Mouse (Mus musculus) heart, adult 2 months (tissue): ENCODE data around the gene Rasl10b.

ENCODE experiments used
- CTCF ChIP-seq: fragments of 200-600 bp; IDR thresholded peaks from 2 replicates; pipeline ENCODE4 v1.8.1; 2022; ENCODE audit warnings: antibody characterized with exemption, mild to moderate bottlenecking, moderate library complexity
- EP300 ChIP-seq: fragments of 200-500 bp; IDR thresholded peaks from 2 replicates; pipeline ENCODE4 v1.6.1; 2011; ENCODE audit warnings: low read depth, low read length, control low read depth; ENCODE audit not compliant: insufficient read depth
- POLR2A ChIP-seq: fragments of 200-500 bp; IDR thresholded peaks from 2 replicates; pipeline ENCODE4 v1.6.1; 2011; ENCODE audit warnings: mild to moderate bottlenecking, low read depth, low read length, control low read depth; ENCODE audit not compliant: insufficient read depth

DNA sequence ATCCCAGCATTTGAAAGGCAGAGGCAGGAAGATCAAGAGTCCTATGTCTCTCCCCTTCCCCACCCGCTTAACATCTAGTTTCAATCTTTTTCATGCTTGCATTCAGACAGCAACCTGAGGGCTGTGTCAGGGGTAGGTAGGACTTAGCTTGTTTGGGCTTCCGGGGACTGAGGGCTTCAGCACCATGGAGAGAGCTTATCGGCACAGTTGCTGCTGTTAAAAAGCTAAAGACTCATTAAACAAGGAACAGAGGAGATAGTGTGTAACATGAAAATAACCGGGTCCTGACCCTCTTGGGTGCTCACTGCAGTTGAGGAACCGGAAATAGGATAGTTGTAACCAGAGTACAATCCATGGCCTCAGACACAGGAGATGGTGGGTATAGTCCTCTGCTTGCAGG lies 8.1 kb downstream of the Rasl10b start:
- no peak for TF ChIP-seq CTCF
- TF ChIP-seq EP300 = no peak
- TF ChIP-seq POLR2A = no peak
